Mouse (Mus musculus) intestine, postnatal 0 days (tissue): Measurements from ENCODE around the gene Arhgap15. TPM values are rescaled to one million over a fixed set of nuclear protein-coding genes. Genes with fewer than 3 reads are reported as not detected.

Experiments
- ATAC-seq: fragments of 200-750 bp; cut with Nextera tagmentation; 2 replicates; pipeline ENCODE4 v1.8.0; 2017; ENCODE audit warnings: mild to moderate bottlenecking, moderate TSS enrichment, moderate library complexity
- H3K27ac ChIP-seq: fragments of 300-500 bp; sonication (generic); 2 replicates; pipeline ENCODE4 v1.5.1; 2014; ENCODE audit warnings: mild to moderate bottlenecking, low read depth, low read length, moderate library complexity
- H3K27me3 ChIP-seq: fragments of 300-500 bp; sonication (generic); replicated peaks from 2 replicates; pipeline ENCODE4 v1.6.1; 2014; ENCODE audit warnings: low read length, mixed read lengths; ENCODE audit not compliant: control insufficient read depth, insufficient read depth
- H3K36me3 ChIP-seq: fragments of 300-500 bp; sonication (generic); 2 replicates; pipeline ENCODE4 v1.6.1; 2014; ENCODE audit warnings: mild to moderate bottlenecking, moderate library complexity; ENCODE audit not compliant: control insufficient read depth, insufficient read depth
- H3K4me1 ChIP-seq: fragments of 300-500 bp; sonication (generic); replicated peaks from 2 replicates; pipeline ENCODE4 v1.6.1; 2014; ENCODE audit warnings: antibody characterized with exemption, low read length, mixed read lengths; ENCODE audit not compliant: control insufficient read depth, insufficient read depth
- H3K4me2 ChIP-seq: fragments of 300-500 bp; sonication (generic); replicated peaks from 2 replicates; pipeline ENCODE4 v1.6.1; 2014; ENCODE audit warnings: low read depth, mild to moderate bottlenecking, moderate library complexity
- H3K4me3 ChIP-seq: fragments of 300-500 bp; sonication (generic); 2 replicates; pipeline ENCODE4 v1.5.1; 2014; ENCODE audit warnings: low read depth, low read length
- H3K9ac ChIP-seq: fragments of 300-500 bp; sonication (generic); 2 replicates; pipeline ENCODE4 v1.6.1; 2014; ENCODE audit warnings: mild to moderate bottlenecking, low read depth, low read length
- H3K9me3 ChIP-seq: fragments of 300-500 bp; sonication (generic); 2 replicates; pipeline ENCODE4 v1.6.1; 2016; ENCODE audit warnings: mixed run types; ENCODE audit not compliant: control insufficient read depth
- CTCF ChIP-seq: sonication (generic); IDR thresholded peaks from 2 replicates; pipeline ENCODE4 v1.5.1; 2016; ENCODE audit warnings: low read depth, mild to moderate bottlenecking, control low read depth, antibody characterized with exemption, moderate library complexity
- WGBS: fragments of 180-500 bp; shearing (Covaris S2); extraction: QIAGEN DNeasy Blood & Tissue Kit; methylation state at CpG from one replicate; pipeline ENCODE4 v1.1.7; 2014; 5-methylcytosine and 5-hydroxymethylcytosine counted together
- polyA plus RNA-seq: library from polyadenylated mRNA; unstranded; fragments of >200 nt; fragmentation: Nextera tagmentation; extraction: Ambion mirVana; gene quantifications from 2 replicates; pipeline ENCODE4 v1.2.1, GENCODE M21; 2015

Gene Arhgap15
- polyA plus RNA-seq, 1 experiment from 2014 or later = 0.80 TPM

DNA sequence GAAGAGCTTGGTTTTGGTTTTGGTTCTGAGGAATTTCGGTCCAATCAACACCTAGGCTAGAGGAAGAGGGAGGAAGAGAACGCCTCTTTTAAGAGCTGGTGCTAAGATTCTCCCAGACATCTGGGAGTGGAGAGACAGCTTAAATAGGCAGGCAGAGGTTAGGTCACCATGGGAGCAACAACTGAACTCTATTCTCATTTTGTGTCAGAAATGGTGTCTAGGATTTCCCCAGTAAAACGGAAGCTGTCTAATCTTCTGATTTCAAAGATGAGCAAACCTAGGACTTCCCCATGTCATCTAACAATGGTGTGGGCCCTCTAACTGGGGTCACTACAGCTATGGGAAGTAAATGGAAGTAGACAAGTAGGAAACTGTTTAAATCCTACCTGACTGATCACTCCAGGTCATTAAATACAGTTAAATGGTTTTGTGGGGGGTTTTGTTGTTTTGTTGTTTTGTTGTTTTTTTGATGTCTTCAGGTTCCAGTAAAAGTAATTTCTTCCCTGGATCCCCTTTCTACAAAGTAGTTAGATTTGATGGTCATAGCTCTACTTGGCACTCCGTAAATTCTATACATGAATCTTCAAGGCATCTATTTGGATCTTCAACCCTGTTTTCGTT, 596.8 kb downstream of the Arhgap15 start:
- no peak overlapping the region for H3K9ac ChIP-seq
- no peak overlapping the region for H3K27ac ChIP-seq
- H3K9me3 ChIP-seq = no peaks in the 10 kb centered on the region
- 90% methylated on average over 5 of the region's 5 CpGs for WGBS
- no peak overlapping the region for H3K4me3 ChIP-seq
- H3K4me1 ChIP-seq = no peaks in the 10 kb centered on the region
- no peak overlapping the region for H3K4me2 ChIP-seq
- H3K36me3 ChIP-seq = no peaks in the 10 kb centered on the region
- TF ChIP-seq CTCF = no peak
- H3K27me3 ChIP-seq = no peaks in the 10 kb centered on the region
- ATAC-seq = no peak

GRCm38 (mm10) chr2:44346184-44346583, 597.6 kb downstream of the Arhgap15 start:
- TF ChIP-seq CTCF = no peak
- ATAC-seq = no peak
- Histone ChIP-seq H3K36me3 (no peaks in the 10 kb centered on the region), H3K4me3 (no peak overlapping the region), H3K27ac (no peak overlapping the region), H3K4me1 (no peaks in the 10 kb centered on the region), H3K9ac (no peak overlapping the region), H3K4me2 (no peak overlapping the region), H3K9me3 (no peaks in the 10 kb centered on the region), H3K27me3 (no peaks in the 10 kb centered on the region)
- 66% methylated on average over 4 of the region's 4 CpGs for WGBS

DNA sequence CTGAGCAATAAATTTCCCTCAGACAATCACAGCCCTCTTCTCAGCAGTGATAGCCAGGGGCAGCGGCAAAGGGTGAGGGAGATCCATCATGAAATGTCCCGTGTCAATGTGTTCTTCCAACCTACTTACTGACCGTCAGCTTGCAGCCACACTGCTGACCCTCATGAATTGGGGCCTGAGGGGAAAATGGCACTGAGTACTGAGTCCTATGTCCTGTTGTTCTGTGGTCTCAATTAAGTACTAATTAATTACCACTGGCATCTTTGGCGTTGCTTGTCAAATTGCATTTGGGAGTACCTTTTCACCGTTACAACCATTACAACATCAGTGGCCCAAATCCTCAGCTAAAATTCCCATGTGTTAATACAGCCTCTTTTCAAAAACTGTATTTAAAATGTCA, 599.2 kb downstream of the Arhgap15 start:
- no peak for ATAC-seq
- TF ChIP-seq CTCF = no peak

GRCm38 (mm10) chr2:44349101-44349500, 600.5 kb downstream of the Arhgap15 start:
- no peak overlapping the region for H3K4me2 ChIP-seq
- no peak overlapping the region for H3K9ac ChIP-seq
- H3K9me3 ChIP-seq = no peaks in the 10 kb centered on the region
- TF ChIP-seq CTCF = no peak
- no peaks in the 10 kb centered on the region for H3K36me3 ChIP-seq
- H3K4me3 ChIP-seq = no peak overlapping the region
- H3K27ac ChIP-seq = no peak overlapping the region
- no peaks in the 10 kb centered on the region for H3K27me3 ChIP-seq
- no peaks in the 10 kb centered on the region for H3K4me1 ChIP-seq
- ATAC-seq = no peak
- 86% methylated on average over 2 of the region's 2 CpGs for WGBS

More for the DNA sequence above, 599.2 kb downstream of the Arhgap15 start:
- no peaks in the 10 kb centered on the region for H3K27me3 ChIP-seq
- WGBS = 83% methylated on average over 5 of the region's 5 CpGs
- no peaks in the 10 kb centered on the region for H3K9me3 ChIP-seq
- no peak overlapping the region for H3K27ac ChIP-seq
- H3K4me2 ChIP-seq = no peak overlapping the region
- no peak overlapping the region for H3K9ac ChIP-seq
- no peaks in the 10 kb centered on the region for H3K4me1 ChIP-seq
- H3K4me3 ChIP-seq = no peak overlapping the region
- H3K36me3 ChIP-seq = no peaks in the 10 kb centered on the region

- H3K4me2 ChIP-seq = no peak overlapping the region
- no peak overlapping the region for H3K4me3 ChIP-seq
- no peak for ATAC-seq
- no peaks in the 10 kb centered on the region for H3K9me3 ChIP-seq
- no peaks in the 10 kb centered on the region for H3K36me3 ChIP-seq
- H3K9ac ChIP-seq = no peak overlapping the region
- TF ChIP-seq CTCF = no peak
- no peaks in the 10 kb centered on the region for H3K4me1 ChIP-seq
- H3K27me3 ChIP-seq = no peaks in the 10 kb centered on the region
- H3K27ac ChIP-seq = no peak overlapping the region
- WGBS = 54% methylated on average over 7 of the region's 7 CpGs
Observed at GRCm38 (mm10) chr2:44352885-44353284, 604.3 kb downstream of the Arhgap15 start.

- no peaks in the 10 kb centered on the region for H3K36me3 ChIP-seq
- H3K4me3 ChIP-seq = no peak overlapping the region
- WGBS = 75% methylated on average over 4 of the region's 4 CpGs
- no peak overlapping the region for H3K4me2 ChIP-seq
- ATAC-seq = no peak
- no peaks in the 10 kb centered on the region for H3K4me1 ChIP-seq
- no peak overlapping the region for H3K9ac ChIP-seq
- no peak overlapping the region for H3K27ac ChIP-seq
- no peaks in the 10 kb centered on the region for H3K27me3 ChIP-seq
- TF ChIP-seq CTCF = no peak
- no peaks in the 10 kb centered on the region for H3K9me3 ChIP-seq
Observed at GRCm38 (mm10) chr2:44353594-44353993, 605.0 kb downstream of the Arhgap15 start.

GRCm38 (mm10) chr2:44354786-44355185, 606.2 kb downstream of the Arhgap15 start:
- WGBS = 88% methylated on average over 4 of the region's 4 CpGs
- no peaks in the 10 kb centered on the region for H3K4me1 ChIP-seq
- H3K9ac ChIP-seq = no peak overlapping the region
- TF ChIP-seq CTCF = no peak
- H3K4me2 ChIP-seq = no peak overlapping the region
- no peak overlapping the region for H3K27ac ChIP-seq
- H3K9me3 ChIP-seq = no peaks in the 10 kb centered on the region
- no peak overlapping the region for H3K4me3 ChIP-seq
- no peaks in the 10 kb centered on the region for H3K27me3 ChIP-seq
- no peak for ATAC-seq
- no peaks in the 10 kb centered on the region for H3K36me3 ChIP-seq
